Comparison of ENCODE assay signal across 26 mouse cellular contexts in genomic region chr16:33544346-33544745, GRCm38 (mm10). TPM values are rescaled to one million over a fixed set of nuclear protein-coding genes. Genes with fewer than 3 reads are reported as not detected.
DNase-seq lines count a peak whose midpoint lies in the region; ATAC-seq and TF ChIP-seq lines count a peak whose summit lies in the region.
"Had no signal": no experiment of that assay in that cellular context is flagged by ENCODE, and none has a peak within 500 bp of the region (broad histone marks: within the 10 kb centered on the region; RNA-seq: fewer than 3 reads in every experiment).

No protein-coding gene starts in this region.

- no peak for ATAC-seq in heart, embryonic 11.5 days (replicated peaks; ENCODE audit: insufficient number of reproducible peaks, low FRiP score, low TSS enrichment)
- ATAC-seq: forebrain, embryonic 14.5 days; forebrain, embryonic 16.5 days had no signal

- TF ChIP-seq EP300 in CH12.LX (IDR thresholded peaks at IDR 0.05; ENCODE audit: low read length) (no peak), MEL (IDR thresholded peaks at IDR 0.05; ENCODE audit: low read depth in 1 of 2, low read length in 2 of 2) (no peak)

- H3K27ac ChIP-seq in CH12.LX (ENCODE audit: insufficient read depth, low read depth) (no peak overlapping the region), MEL (ENCODE audit: control insufficient read depth, low read depth, low read length) (no peak overlapping the region)
- H3K27ac ChIP-seq in heart, embryonic 11.5 days (ENCODE audit: low read depth, low read length): no peak overlapping the region
- H3K27ac ChIP-seq in thymus, adult 2 months (ENCODE audit: control insufficient read depth, insufficient read depth, low read length): no peak overlapping the region
- H3K27ac ChIP-seq: embryonic facial prominence, embryonic 13.5 days; embryonic facial prominence, embryonic 15.5 days; forebrain, embryonic 10.5 days; forebrain, embryonic 12.5 days had no signal

- TF ChIP-seq RAD21 in CH12.LX (IDR thresholded peaks at IDR 0.05; ENCODE audit: low read depth, low read length) (peak; percentile 18), MEL (IDR thresholded peaks at IDR 0.05; ENCODE audit: low read depth, low read length) (peak; percentile 3; the same call in 1 of the 2 replicates)

- H3K36me3 ChIP-seq in CH12.LX (replicated peaks in 1 of 2; ENCODE audit: control insufficient read depth in 1 of 2, insufficient read depth in 1 of 2, low read length in 1 of 2): no peaks in the 10 kb centered on the region
- no peaks in the 10 kb centered on the region for H3K36me3 ChIP-seq in E14TG2a.4 (ENCODE audit: insufficient read depth, low read length)
- no peaks in the 10 kb centered on the region for H3K36me3 ChIP-seq in MEL (ENCODE audit: control insufficient read depth in 1 of 2, insufficient read depth in 2 of 2, low read length in 2 of 2)
- no peaks in the 10 kb centered on the region for H3K36me3 ChIP-seq in heart, embryonic 11.5 days (ENCODE audit: control insufficient read depth, insufficient read depth, low read length)
- H3K36me3 ChIP-seq in thymus, adult 2 months (ENCODE audit: control insufficient read depth, insufficient read depth, low read length): no peaks in the 10 kb centered on the region
- H3K36me3 ChIP-seq: embryonic facial prominence, embryonic 13.5 days; embryonic facial prominence, embryonic 15.5 days; forebrain, embryonic 10.5 days; forebrain, embryonic 12.5 days; G1E had no signal

- H3K4me1 ChIP-seq in CH12.LX (ENCODE audit: control insufficient read depth in 1 of 2, insufficient read depth in 2 of 2) (peaks cover 2 to 8% of the 10 kb centered on the region in 2 experiments; a peak in 2 of 4 replicates), E14TG2a.4 (replicated peaks; ENCODE audit: low read depth, low read length) (peaks cover 4% of the 10 kb centered on the region; the same call in 1 of the 2 replicates), MEL (ENCODE audit: control insufficient read depth in 1 of 2, insufficient read depth in 2 of 2, low read length in 2 of 2) (no peaks in the 10 kb centered on the region)
- no peaks in the 10 kb centered on the region for H3K4me1 ChIP-seq in heart, embryonic 11.5 days (ENCODE audit: control insufficient read depth, insufficient read depth, low read length)
- no peaks in the 10 kb centered on the region for H3K4me1 ChIP-seq in thymus, adult 2 months (replicated peaks; ENCODE audit: control insufficient read depth, insufficient read depth, low read length)
- H3K4me1 ChIP-seq: embryonic facial prominence, embryonic 13.5 days; embryonic facial prominence, embryonic 15.5 days; forebrain, embryonic 10.5 days; forebrain, embryonic 12.5 days had no signal

- H3K4me2 ChIP-seq in CH12.LX (ENCODE audit: insufficient read depth, low read depth, poor library complexity, severe bottlenecking): no peak overlapping the region
- no peak overlapping the region for H3K4me2 ChIP-seq in heart, embryonic 11.5 days
- H3K4me2 ChIP-seq: embryonic facial prominence, embryonic 13.5 days; embryonic facial prominence, embryonic 15.5 days; forebrain, embryonic 12.5 days had no signal

- H3K4me3 ChIP-seq in CH12.LX (replicated peaks in 1 of 3; ENCODE audit: low read depth in 2 of 3, low read length in 2 of 3, poor library complexity in 1 of 3) (no peak overlapping the region), E14TG2a.4 (replicated peaks; ENCODE audit: low read length) (no peak overlapping the region), MEL (ENCODE audit: control insufficient read depth in 1 of 2, insufficient read depth in 1 of 2, low read depth in 2 of 2, low read length in 2 of 2) (no peak overlapping the region)
- H3K4me3 ChIP-seq in heart, embryonic 11.5 days (ENCODE audit: low read depth, low read length): no peak overlapping the region
- H3K4me3 ChIP-seq in thymus, adult 2 months (ENCODE audit: control insufficient read depth, insufficient read depth, low read length): no peak overlapping the region
- H3K4me3 ChIP-seq: embryonic facial prominence, embryonic 13.5 days; embryonic facial prominence, embryonic 15.5 days; erythroblast, embryonic 14.5 days; forebrain, embryonic 10.5 days; forebrain, embryonic 12.5 days had no signal

- in situ Hi-C loops in CH12.LX (cut with MboI; ENCODE audit: low pct_ligation_motif_present, low pct_unique_long_range_greater_than_20kb, low sequenced_read_pairs): no loop called here

- H3K27me3 ChIP-seq in CH12.LX (replicated peaks) (no peaks in the 10 kb centered on the region), E14TG2a.4 (ENCODE audit: insufficient read depth, low read length) (no peaks in the 10 kb centered on the region), MEL (ENCODE audit: control insufficient read depth in 1 of 2, insufficient read depth in 2 of 2, low read length in 2 of 2) (peaks cover 2% of the 10 kb centered on the region in 2 experiments; a peak in 2 of 4 replicates)
- H3K27me3 ChIP-seq in heart, embryonic 11.5 days (ENCODE audit: control insufficient read depth, insufficient read depth, low read length): no peaks in the 10 kb centered on the region
- H3K27me3 ChIP-seq in thymus, adult 2 months (ENCODE audit: control insufficient read depth, insufficient read depth, low read length): no peaks in the 10 kb centered on the region
- H3K27me3 ChIP-seq: embryonic facial prominence, embryonic 13.5 days; embryonic facial prominence, embryonic 15.5 days; forebrain, embryonic 12.5 days had no signal

- WGBS in heart, embryonic 11.5 days (ENCODE audit: insufficient replicate concordance): 81% methylated on average over 2 of the region's 2 CpGs
- WGBS in thymus, adult 2 months: 97% methylated on average over 2 of the region's 2 CpGs

- no peak for TF ChIP-seq POLR2A in CH12.LX (IDR thresholded peaks at IDR 0.05; ENCODE audit: low read depth, low read length)
- TF ChIP-seq POLR2A in MEL (IDR thresholded peaks at IDR 0.05; ENCODE audit: control insufficient read depth in 1 of 2, insufficient read depth in 1 of 2, low read depth in 1 of 2, low read length in 2 of 2, poor library complexity in 1 of 2): no peak
- TF ChIP-seq POLR2A in thymus, adult 2 months (IDR thresholded peaks at IDR 0.05; ENCODE audit: control insufficient read depth, extremely low read depth, insufficient read depth, low read length, poor library complexity): no peak

- H3K9ac ChIP-seq in CH12.LX (ENCODE audit: insufficient read depth, low read depth) (no peak overlapping the region), MEL (ENCODE audit: control insufficient read depth, low read depth, low read length, poor library complexity, severe bottlenecking) (no peak overlapping the region)
- H3K9ac ChIP-seq in heart, embryonic 11.5 days (ENCODE audit: low read depth, low read length): no peak overlapping the region
- H3K9ac ChIP-seq: embryonic facial prominence, embryonic 13.5 days; embryonic facial prominence, embryonic 15.5 days; forebrain, embryonic 12.5 days had no signal

- dilution Hi-C loops in CH12.LX (cut with MboI; ENCODE audit: extremely low pct_ligation_motif_present, extremely low pct_unique_long_range_greater_than_20kb, low sequenced_read_pairs): no loop called here

- TF ChIP-seq CTCF in CH12.LX (conservative IDR thresholded peaks at IDR 0.05 in 1 of 2, IDR thresholded peaks at IDR 0.05 in 1 of 2; ENCODE audit: low read depth in 2 of 2, low read length in 2 of 2): peak in 1 of 2 experiments; percentile 33; a peak in 2 of 4 replicates
- TF ChIP-seq CTCF in E14TG2a.4 (conservative IDR thresholded peaks at IDR 0.05; ENCODE audit: low read length): 0 out of 2 replicates have a peak, but pooled peaks have one; percentile 12
- TF ChIP-seq CTCF in MEL (IDR thresholded peaks at IDR 0.05 in 2 of 3, conservative IDR thresholded peaks at IDR 0.05 in 1 of 3; ENCODE audit: control insufficient read depth in 1 of 3, insufficient read depth in 1 of 3, low read depth in 2 of 3, low read length in 3 of 3, poor library complexity in 1 of 3, severe bottlenecking in 1 of 3): peak; percentile 5 to 20 (median 15); a peak in 2 of 6 replicates
- TF ChIP-seq CTCF in thymus, adult 2 months (IDR thresholded peaks at IDR 0.05; ENCODE audit: borderline replicate concordance, control insufficient read depth, extremely low read depth, insufficient read depth, low read length, poor library complexity): no peak

- DNase-seq in CH12.LX (ENCODE audit: extremely low read depth) (no peak), MEL (ENCODE audit: low read depth, low spot score) (no peak), ZHBTc4 (ENCODE audit: low read depth, low spot score) (peak; percentile 52)
- DNase-seq in thymus, postnatal 36 days: no peak
- no peak for DNase-seq in left cerebral cortex, adult 9 months (ENCODE audit: low spot score in 2 of 2)
- DNase-seq in thymus, adult 2 months: no peak
- DNase-seq: adrenal gland, adult 8-10 months; adrenal gland, postnatal 14 days; adrenal gland, postnatal 36 days; cerebellum, adult 11-12 months; cerebellum, adult 2 months; cerebellum, adult 9-10 months; cerebellum, postnatal 14 days; cerebellum, postnatal 36 days; embryo, embryonic 11 days had no signal

- H3K79me2 ChIP-seq in CH12.LX (replicated peaks; ENCODE audit: control insufficient read depth, extremely low read depth, insufficient read depth, poor library complexity, severe bottlenecking) (no peaks in the 10 kb centered on the region), MEL (ENCODE audit: control insufficient read depth, insufficient read depth, low read length, poor library complexity) (no peaks in the 10 kb centered on the region)

- H3K9me3 ChIP-seq in CH12.LX (replicated peaks; ENCODE audit: low read length): no peaks in the 10 kb centered on the region
- H3K9me3 ChIP-seq in E14TG2a.4 (ENCODE audit: low read length): peaks cover 9% of the 10 kb centered on the region; the same call in 1 of the 2 replicates
- no peaks in the 10 kb centered on the region for H3K9me3 ChIP-seq in MEL (replicated peaks; ENCODE audit: insufficient read depth, low read length)
- H3K9me3 ChIP-seq in heart, embryonic 11.5 days (replicated peaks; ENCODE audit: control insufficient read depth, low read length): no peaks in the 10 kb centered on the region
- H3K9me3 ChIP-seq: embryonic facial prominence, embryonic 13.5 days; embryonic facial prominence, embryonic 15.5 days; forebrain, embryonic 12.5 days; G1E had no signal

TF ChIP-seq in CH12.LX, 34 proteins besides CTCF, POLR2A, EP300 and RAD21 (continues in another document):
- TF ChIP-seq POLR2AphosphoS2 (IDR thresholded peaks at IDR 0.05; ENCODE audit: low read depth, low read length) (no peak), JUN (IDR thresholded peaks at IDR 0.05; ENCODE audit: insufficient read depth, low read depth, low read length) (no peak)

TF ChIP-seq in MEL, 35 proteins besides CTCF, POLR2A, EP300 and RAD21 (continues in another document):
- TF ChIP-seq ZKSCAN1 (IDR thresholded peaks at IDR 0.05; ENCODE audit: low read depth, low read length) (no peak), GABPA (IDR thresholded peaks at IDR 0.05; ENCODE audit: low read depth, low read length) (no peak)

RNA-seq across cellular contexts. Expression of gene Slc12a8, which starts 27.2 kb away (rescaled TPM):
- total RNA-seq in CH12.LX (2012; rRNA removed) (7.7 and 17.4 TPM in 2 replicates), CH12.LX (2014; rRNA removed) (12.2 and 12.9 TPM in 2 replicates), MEL (2012; rRNA removed) (not detected in 2 replicates)
- polyA plus RNA-seq in CH12.LX (2012; ENCODE audit: insufficient read length, low read depth) (14.2 and 16.5 TPM in 2 replicates), MEL (2012; ENCODE audit: insufficient read depth in 1 of 2, insufficient read length in 2 of 2, low read depth in 1 of 2, low replicate concordance in 2 of 2, missing spikeins in 1 of 2) (under 1 TPM in 1 of 2 experiments, not detected in 1; 0.29 TPM)
- 1.6 and 2.0 TPM in 2 replicates for polyA plus RNA-seq in heart, embryonic 11.5 days (2014; fragmentation: Nextera tagmentation; extraction: Ambion mirVana)
- polyA plus RNA-seq in thymus, adult 2 months (2012; rRNA removed): 0.50 and 0.51 TPM in 2 replicates
- total RNA-seq: common myeloid progenitor, adult 5-6 weeks had no signal
- polyA plus RNA-seq: erythroblast, embryonic 14.5 days; G1E had no signal

Comparison
In these comparisons a context has a peak if more than half of its experiments do, and no peak if none do; other contexts are left out.
1. Of the 35 proteins assayed by ChIP-seq in both MEL and CH12.LX: peak only in MEL: none; only in CH12.LX: SMC3; in both: RAD21; in neither: 32; mixed calls (peak in some experiments, not most) for 1.